Mouse (Mus musculus) telencephalon, adult 2 months (tissue): Measurements from ENCODE around the gene Wdr89.

Experiments
- DNase-seq: peaks from one replicate; pipeline ENCODE4 v3.0.0-alpha.2; 2011; ENCODE audit warnings: low read depth, low spot score

The Wdr89 gene

GRCm38 (mm10) chr12:75616158-75616791 lies 53.1 kb downstream of the Wdr89 start:
- no peak for DNase-seq

- DNase-seq = no peak
Observed at GRCm38 (mm10) chr12:75615556-75615955, 53.8 kb downstream of the Wdr89 start.

- DNase-seq = no peak
Observed at GRCm38 (mm10) chr12:75612711-75613110, 56.6 kb downstream of the Wdr89 start.

GRCm38 (mm10) chr12:75599490-75599889 lies 69.8 kb downstream of the Wdr89 start:
- DNase-seq = no peak

- DNase-seq = no peak
Observed at GRCm38 (mm10) chr12:75598988-75599387, 70.3 kb downstream of the Wdr89 start.

- DNase-seq = peak; percentile 59
Observed at GRCm38 (mm10) chr12:75597707-75598106, 71.6 kb downstream of the Wdr89 start.

GRCm38 (mm10) chr12:75596154-75597002 lies 73.0 kb downstream of the Wdr89 start, which contains the start of gene Ppp2r5e:
Ppp2r5e (minus strand) TSS chr12:75596245.
- DNase-seq = peak; percentile 95

GRCm38 (mm10) chr12:75595291-75596153 lies 73.8 kb downstream of the Wdr89 start:
- no peak for DNase-seq

- no peak for DNase-seq
Observed at GRCm38 (mm10) chr12:75594404-75594803, 74.9 kb downstream of the Wdr89 start.

- DNase-seq = no peak
Observed at GRCm38 (mm10) chr12:75593817-75594216, 75.5 kb downstream of the Wdr89 start.

GRCm38 (mm10) chr12:75587501-75587900 lies 81.8 kb downstream of the Wdr89 start:
- no peak for DNase-seq

- no peak for DNase-seq
Observed at GRCm38 (mm10) chr12:75583776-75584175, 85.6 kb downstream of the Wdr89 start.
